Mouse (Mus musculus) erythroblast, embryonic 14.5 days (primary cell): ENCODE data around the gene Pdia3. TPM values are rescaled to one million over a fixed set of nuclear protein-coding genes. Genes with fewer than 3 reads are reported as not detected.

ENCODE experiments used
- H3K27me3 ChIP-seq: 2 replicates; pipeline ENCODE4 v1.6.1; 2012; ENCODE audit warnings: inconsistent platforms; ENCODE audit not compliant: control insufficient read depth
- H3K36me3 ChIP-seq: 2 replicates; pipeline ENCODE4 v1.6.1; 2012; ENCODE audit warnings: mild to moderate bottlenecking, inconsistent platforms; ENCODE audit not compliant: control insufficient read depth
- H3K4me1 ChIP-seq: 2 replicates; pipeline ENCODE4 v1.6.1; 2012; ENCODE audit warnings: inconsistent platforms; ENCODE audit not compliant: control insufficient read depth
- H3K4me3 ChIP-seq: replicated peaks from 2 replicates; pipeline ENCODE3; 2012; ENCODE audit warnings: moderate library complexity, mild to moderate bottlenecking, inconsistent platforms
- H3K9me3 ChIP-seq: 2 replicates; pipeline ENCODE4 v1.6.1; 2012; ENCODE audit warnings: low read length, inconsistent platforms, mixed read lengths; ENCODE audit not compliant: control insufficient read depth
- GATA1 ChIP-seq: IDR thresholded peaks from 2 replicates; pipeline ENCODE4 v1.6.1; 2012; ENCODE audit warnings: low read length, inconsistent platforms, mixed read lengths
- TAL1 ChIP-seq: IDR thresholded peaks from 3 replicates; pipeline ENCODE4 v1.6.1; 2012; ENCODE audit warnings: low read length, inconsistent platforms, mixed read lengths
- polyA plus RNA-seq: library from polyadenylated mRNA; stranded (reverse); fragments of >175 nt; gene quantifications from 2 replicates; pipeline ENCODE4 v1.2.3, GENCODE M21; 2012

Pdia3 gene
- polyA plus RNA-seq, 1 experiment: 16.8 TPM

- TF ChIP-seq GATA1 (no peak), TAL1 (no peak)
- Histone ChIP-seq H3K9me3 (no peaks in the 10 kb centered on the region), H3K4me3 (no peak overlapping the region), H3K4me1 (peaks cover 25% of the 10 kb centered on the region), H3K27me3 (peaks cover 25% of the 10 kb centered on the region), H3K36me3 (peaks cover 33% of the 10 kb centered on the region)
Measured at GRCm38 (mm10) chr2:121440834-121441605, 27.4 kb downstream of the Pdia3 start.

- Histone ChIP-seq H3K4me1 (peaks cover 25% of the 10 kb centered on the region), H3K9me3 (no peaks in the 10 kb centered on the region), H3K36me3 (peaks cover 30% of the 10 kb centered on the region), H3K27me3 (peaks cover 25% of the 10 kb centered on the region), H3K4me3 (peak overlapping the region; percentile 65)
- no peak for TF ChIP-seq GATA1
- TF ChIP-seq TAL1: no peak
Measured at GRCm38 (mm10) chr2:121441800-121442199, 28.2 kb downstream of the Pdia3 start.

DNA sequence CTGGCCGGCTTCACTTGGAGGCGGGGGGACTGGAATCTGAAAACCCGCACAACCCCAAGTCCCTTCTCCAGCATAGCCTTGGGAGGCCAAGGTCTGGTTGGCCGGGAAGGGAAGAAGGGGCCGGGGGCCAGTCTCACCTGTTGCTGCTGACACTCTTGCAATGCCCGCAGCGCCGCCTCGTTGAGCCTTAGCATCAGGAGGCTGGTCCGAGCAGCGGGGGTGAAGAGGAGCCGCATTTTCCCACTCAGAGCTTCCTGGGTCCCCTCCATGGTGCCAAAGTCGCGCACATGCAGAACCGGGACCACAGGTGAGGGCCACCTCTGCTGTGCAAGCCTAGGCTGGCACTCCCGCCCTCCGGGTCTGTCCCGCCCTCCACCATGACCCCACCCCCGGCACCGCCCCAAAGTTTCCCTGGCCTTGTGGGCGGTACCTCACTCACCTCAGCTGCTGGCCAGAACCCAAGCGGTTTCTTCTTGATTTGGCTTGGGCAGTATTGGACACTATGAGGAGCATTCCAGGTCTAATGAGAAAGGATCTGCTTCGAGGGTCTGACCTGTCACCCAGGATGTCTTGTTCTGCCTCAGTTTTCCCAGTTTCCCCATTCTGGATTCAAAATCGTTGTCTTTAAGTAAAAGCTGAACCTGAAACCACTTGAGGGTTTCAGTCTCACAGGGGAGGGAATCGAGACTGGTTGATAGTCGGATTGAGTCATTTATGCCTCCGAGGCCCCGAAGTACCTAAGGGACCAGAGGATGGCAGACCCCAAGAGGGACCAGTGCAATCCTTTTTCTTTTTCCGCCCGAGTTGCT lies 28.9 kb downstream of the Pdia3 start:
- Histone ChIP-seq H3K27me3 (peaks cover 25% of the 10 kb centered on the region), H3K4me1 (peaks cover 25% of the 10 kb centered on the region), H3K36me3 (peaks cover 25% of the 10 kb centered on the region), H3K4me3 (peak overlapping the region; percentile 65), H3K9me3 (no peaks in the 10 kb centered on the region)
- TF ChIP-seq TAL1 (no peak), GATA1 (no peak)

DNA sequence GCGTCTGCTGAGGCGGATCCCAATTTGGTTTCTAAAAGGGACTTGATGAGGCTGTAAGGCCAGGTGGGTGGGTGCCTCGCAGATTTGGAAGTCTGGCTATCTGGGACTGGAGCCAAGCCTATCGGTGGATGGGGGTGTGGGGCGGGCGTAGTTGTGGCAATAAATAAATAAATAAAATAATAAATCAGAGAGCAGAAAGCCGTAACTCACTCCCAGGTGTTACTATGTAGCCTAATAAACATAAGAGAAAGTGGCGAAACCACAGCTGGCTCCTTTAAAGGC lies 29.4 kb downstream of the Pdia3 start:
- peaks cover 30% of the 10 kb centered on the region for H3K4me1 ChIP-seq
- H3K4me3 ChIP-seq: peak overlapping the region; percentile 65
- TF ChIP-seq GATA1 (no peak), TAL1 (no peak)
- H3K36me3 ChIP-seq: peaks cover 20% of the 10 kb centered on the region
- peaks cover 25% of the 10 kb centered on the region for H3K27me3 ChIP-seq
- H3K9me3 ChIP-seq: no peaks in the 10 kb centered on the region

DNA sequence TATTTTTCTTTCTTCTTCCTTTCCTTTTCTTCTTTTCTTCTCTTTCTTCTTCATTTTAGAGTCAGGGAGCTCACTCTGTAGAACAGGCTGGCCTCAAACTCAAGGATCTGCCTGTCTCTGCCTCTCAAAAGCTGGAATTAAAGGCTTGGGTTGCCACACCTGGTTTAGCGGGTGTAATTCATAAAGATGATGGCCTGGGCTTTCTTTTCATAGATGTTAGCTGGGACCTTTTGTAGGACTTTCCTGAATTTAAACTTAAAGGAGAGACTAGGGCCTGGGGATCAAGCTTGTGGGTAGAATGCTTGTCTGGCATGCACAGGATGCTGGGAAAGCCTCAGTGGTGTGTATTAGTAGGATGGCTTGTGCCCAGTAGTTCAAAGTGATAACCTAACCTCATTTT lies 30.6 kb downstream of the Pdia3 start, which contains the start of gene Ell3:
Ell3 (minus strand) TSS at position 101 of the 400 bp plus-strand sequence.
- TF ChIP-seq GATA1: no peak
- no peak for TF ChIP-seq TAL1
- H3K36me3 ChIP-seq: peaks cover 8% of the 10 kb centered on the region
- H3K4me1 ChIP-seq: peaks cover 38% of the 10 kb centered on the region
- peak within 1 kb of the TSS; percentile 65 for H3K4me3 ChIP-seq
- H3K9me3 ChIP-seq: no peaks in the 10 kb centered on the region
- peaks cover 25% of the 10 kb centered on the region for H3K27me3 ChIP-seq

GRCm38 (mm10) chr2:121445117-121445516 lies 31.5 kb downstream of the Pdia3 start:
- H3K4me1 ChIP-seq: peaks cover 41% of the 10 kb centered on the region
- no peaks in the 10 kb centered on the region; the same call in 1 of the 2 replicates for H3K36me3 ChIP-seq
- H3K27me3 ChIP-seq: peaks cover 25% of the 10 kb centered on the region
- no peak overlapping the region for H3K4me3 ChIP-seq
- TF ChIP-seq TAL1 (no peak), GATA1 (no peak)
- H3K9me3 ChIP-seq: no peaks in the 10 kb centered on the region

- Histone ChIP-seq H3K27me3 (peaks cover 17% of the 10 kb centered on the region), H3K4me1 (peaks cover 52% of the 10 kb centered on the region), H3K9me3 (no peaks in the 10 kb centered on the region), H3K4me3 (no peak overlapping the region), H3K36me3 (peaks cover 11% of the 10 kb centered on the region)
- TF ChIP-seq TAL1 (no peak), GATA1 (no peak)
Measured at GRCm38 (mm10) chr2:121446506-121446905, 32.9 kb downstream of the Pdia3 start.

DNA sequence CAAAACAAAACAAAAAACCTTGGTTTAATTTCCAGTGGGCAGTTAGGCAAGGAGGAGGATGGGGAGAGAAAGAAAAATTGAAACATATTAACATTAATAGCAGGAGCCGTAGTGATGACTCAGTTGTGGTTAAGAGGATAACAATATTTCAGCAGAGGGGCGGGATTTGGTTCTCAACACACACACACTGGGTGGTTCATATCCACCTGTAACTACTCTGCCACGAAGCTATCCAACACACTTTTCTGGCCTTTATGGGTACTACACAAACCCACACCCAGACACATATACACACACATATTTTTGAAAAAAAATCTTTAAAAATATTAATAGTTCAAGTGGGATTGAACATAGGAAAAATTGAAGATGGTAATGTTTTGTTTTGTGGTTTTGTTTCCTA lies 33.4 kb downstream of the Pdia3 start:
- Histone ChIP-seq H3K4me3 (no peak overlapping the region), H3K4me1 (peaks cover 48% of the 10 kb centered on the region), H3K27me3 (peaks cover 12% of the 10 kb centered on the region), H3K9me3 (no peaks in the 10 kb centered on the region), H3K36me3 (peaks cover 13% of the 10 kb centered on the region)
- TF ChIP-seq TAL1 (no peak), GATA1 (no peak)

- Histone ChIP-seq H3K4me3 (peak overlapping the region; percentile 87), H3K36me3 (peaks cover 25% of the 10 kb centered on the region), H3K9me3 (no peaks in the 10 kb centered on the region), H3K4me1 (peaks cover 40% of the 10 kb centered on the region), H3K27me3 (peaks cover 5% of the 10 kb centered on the region)
- TF ChIP-seq TAL1 (no peak), GATA1 (no peak)
Measured at GRCm38 (mm10) chr2:121448136-121448535, 34.6 kb downstream of the Pdia3 start.
